Mouse (Mus musculus) v-Abl transformed pro-B cells (cell line): Measurements from ENCODE around the gene Slc4a4.
"Not testable (repeated sequence)": the region's sequence is repeated elsewhere in the genome, so short reads cannot be mapped to it uniquely, and the experiment has no call there.

ENCODE experiments used
- in situ Hi-C, 2 experiments: fragments of 400-800 bp; cut with MboI; formaldehyde crosslinking; loops; one replicate each; pipeline ENCODE4 v1.15.1; 2025; ENCODE audit not compliant: unreplicated experiment in 2 of 2

Slc4a4 gene

DNA sequence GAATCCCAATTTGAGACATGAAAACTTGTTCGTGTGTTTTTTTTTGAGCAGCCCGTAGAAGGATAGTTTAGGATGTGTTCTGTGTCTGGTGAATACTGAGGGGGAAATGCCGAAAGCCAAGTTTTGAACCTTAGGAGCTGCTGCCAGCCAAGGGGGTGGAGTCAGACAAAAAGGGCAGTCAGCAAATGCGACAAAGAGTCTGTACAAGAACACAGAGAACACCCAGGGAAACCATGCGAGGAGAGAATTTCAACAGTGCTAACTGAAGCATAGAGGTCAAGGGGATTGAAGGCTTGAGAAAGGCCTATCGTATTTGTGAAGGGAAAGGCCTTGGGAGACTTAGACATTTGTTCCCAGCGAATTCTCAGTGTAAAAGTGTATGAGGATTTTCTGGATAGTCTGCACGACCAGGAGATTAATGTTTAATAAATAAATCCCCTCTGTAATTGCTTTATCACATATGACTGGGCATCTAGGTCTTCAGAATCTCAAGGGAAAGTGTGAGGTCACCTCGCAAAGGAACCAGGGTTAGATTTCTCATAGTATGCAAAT, 103.7 kb downstream of the Slc4a4 start:
- in situ Hi-C loops, result no loop called here

DNA sequence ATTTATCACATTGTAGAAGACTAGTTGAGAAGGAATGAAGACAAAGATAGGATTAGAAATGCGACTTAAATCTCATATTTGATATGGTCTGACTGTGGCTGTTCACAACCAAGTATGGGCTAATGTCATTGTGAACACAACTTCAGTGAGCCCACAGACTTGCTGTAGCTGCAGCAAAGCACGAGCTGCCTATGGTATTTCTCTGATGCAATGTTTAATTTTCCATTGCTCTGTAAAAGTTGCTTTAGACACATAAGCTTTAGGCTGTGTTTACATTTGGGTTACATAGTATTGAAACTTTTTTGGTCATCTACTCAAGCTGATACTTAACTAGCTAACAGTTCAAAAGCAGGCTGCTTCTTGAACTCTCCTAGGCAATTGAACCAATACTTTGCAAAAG, 104.7 kb downstream of the Slc4a4 start:
- in situ Hi-C loops, result not testable (repeated sequence)

DNA sequence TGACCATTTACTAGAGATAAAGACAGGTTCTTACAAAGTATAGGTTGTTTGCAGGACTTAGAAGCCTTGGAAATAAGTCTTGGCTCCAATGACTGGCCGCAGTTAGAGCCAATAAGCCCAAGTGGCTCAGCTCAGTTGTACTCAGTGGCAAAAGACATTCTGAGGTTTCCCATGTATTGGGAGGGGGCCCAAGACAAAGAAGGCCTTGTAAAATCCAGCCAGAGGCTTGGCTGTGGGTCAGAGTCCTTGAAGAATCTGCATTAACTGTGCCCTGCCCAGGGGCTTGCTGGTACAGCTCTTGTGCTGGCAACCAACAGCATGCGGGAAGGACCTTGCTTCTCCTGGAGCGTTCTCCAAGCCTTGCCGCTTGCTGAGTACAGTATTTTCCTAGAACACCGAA, 107.9 kb downstream of the Slc4a4 start:
- in situ Hi-C loops, result no loop called here

DNA sequence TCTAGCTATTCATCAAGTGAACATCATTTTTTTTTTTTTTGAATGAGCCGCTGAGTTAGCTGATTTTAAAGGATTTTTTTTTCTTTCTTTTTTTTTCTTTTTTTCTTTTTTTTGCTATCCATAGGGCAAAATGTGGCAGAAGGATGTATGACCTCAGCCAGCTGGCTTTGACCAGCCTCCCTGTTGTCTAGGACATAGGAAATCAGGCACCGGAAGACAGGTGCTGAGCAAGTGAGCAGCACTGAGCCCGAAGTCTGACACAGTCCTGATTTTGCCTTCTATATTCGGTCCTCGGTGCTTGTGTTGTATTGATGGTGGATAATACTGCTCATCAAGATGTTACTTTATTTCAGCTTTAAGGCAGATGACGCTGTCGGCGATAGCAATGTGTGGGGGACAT, 109.6 kb downstream of the Slc4a4 start:
- in situ Hi-C loops, result no loop called here

GRCm38 (mm10) chr5:88997277-88997676, 110.7 kb downstream of the Slc4a4 start:
- in situ Hi-C loops, result no loop called here

DNA sequence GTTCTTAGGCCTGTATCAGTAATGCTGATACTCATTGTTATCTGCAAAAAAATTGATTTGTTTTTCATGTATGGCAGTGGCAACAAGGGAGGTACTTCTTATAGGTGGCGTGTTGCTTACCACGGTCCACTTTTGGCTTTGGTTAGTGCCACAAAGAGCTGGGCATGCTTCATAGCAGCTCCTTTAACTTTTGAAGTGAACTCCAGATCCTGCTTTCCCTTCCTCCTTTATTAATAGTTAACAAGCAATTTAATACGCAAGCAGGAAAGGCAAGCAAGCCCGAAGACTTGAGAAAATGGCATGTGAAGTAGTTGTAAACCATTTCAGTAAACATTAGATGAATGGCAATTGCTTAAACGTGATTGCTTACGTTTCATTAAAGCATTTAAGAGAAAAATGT, 113.2 kb downstream of the Slc4a4 start:
- in situ Hi-C loops, result no loop called here

DNA sequence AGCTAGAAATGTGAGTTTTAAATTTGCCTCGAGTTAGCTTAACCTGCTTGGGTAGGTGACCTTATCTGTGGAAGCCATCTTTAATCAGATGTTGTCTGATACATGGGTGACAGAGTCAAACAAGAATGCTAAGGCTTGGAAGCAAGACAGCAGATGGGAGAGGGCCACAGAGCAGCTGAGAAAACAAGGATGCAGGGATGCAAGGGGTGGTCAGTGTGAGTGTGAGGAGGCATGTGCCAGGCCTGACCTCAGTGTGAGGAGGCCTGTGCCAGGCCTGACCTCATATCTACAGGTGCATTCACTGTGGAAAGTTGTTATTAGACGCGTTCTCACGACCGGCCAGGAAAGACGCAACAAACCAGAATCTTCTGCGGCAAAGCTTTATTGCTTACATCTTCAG, 114.0 kb downstream of the Slc4a4 start:
- in situ Hi-C loops, result no loop called here

DNA sequence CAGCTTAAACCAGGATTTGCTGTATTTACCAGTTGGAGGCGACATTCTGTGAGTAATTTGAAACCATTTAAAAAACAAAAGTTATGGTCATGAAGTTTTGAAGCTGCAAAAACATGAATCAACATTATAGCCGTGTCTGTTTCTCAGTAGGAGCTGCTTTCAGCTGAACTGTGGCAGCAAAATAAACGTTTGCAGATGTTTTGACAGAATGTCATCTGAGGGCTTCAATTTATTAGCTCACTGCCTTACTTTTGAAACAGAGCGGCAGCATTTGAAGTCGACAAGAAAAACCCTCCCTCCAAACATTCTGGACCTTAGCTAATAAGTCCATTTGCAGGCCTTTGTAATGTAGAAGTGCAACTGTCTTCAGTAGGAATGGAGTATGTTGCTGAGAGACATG, 123.5 kb downstream of the Slc4a4 start:
- in situ Hi-C loops, result no loop called here

DNA sequence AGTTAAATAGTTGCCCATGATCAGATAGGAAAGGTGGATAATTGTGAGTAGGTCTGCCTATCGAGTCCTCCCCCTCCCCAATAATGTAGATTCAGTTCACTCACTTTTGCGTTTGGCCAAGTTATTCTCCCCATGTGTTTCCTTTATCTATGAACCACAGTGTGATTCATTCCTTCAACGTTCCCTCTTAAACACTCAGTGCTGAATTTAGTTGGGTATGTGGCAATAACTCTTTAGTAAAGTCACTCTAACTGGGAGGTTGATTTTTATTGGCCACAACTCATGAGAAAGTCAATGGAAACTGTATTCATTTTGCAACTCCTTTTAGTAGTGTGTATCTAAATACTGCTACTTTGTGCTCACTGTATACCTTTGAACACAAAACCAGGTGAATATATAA, 125.8 kb downstream of the Slc4a4 start:
- in situ Hi-C loops, result no loop called here

DNA sequence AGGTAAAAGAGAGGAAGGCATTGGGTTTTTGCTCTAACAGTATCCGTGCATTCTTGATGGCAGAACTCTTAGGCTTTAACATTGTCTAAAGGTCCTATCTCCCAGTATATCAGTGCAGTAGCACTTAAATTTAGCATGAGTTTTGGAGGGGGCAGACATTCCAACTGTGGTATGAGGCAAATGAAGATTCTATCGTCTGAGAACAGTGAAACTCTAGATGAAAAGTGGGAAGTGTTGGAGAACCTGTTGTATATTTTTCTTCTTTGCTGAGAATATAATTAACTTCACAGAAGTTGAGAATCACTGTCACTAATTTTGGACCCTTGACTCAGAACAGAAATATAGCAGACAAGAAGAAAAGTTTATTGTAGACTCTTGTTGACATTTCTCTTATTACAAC, 128.2 kb downstream of the Slc4a4 start:
- in situ Hi-C loops, result no loop called here

DNA sequence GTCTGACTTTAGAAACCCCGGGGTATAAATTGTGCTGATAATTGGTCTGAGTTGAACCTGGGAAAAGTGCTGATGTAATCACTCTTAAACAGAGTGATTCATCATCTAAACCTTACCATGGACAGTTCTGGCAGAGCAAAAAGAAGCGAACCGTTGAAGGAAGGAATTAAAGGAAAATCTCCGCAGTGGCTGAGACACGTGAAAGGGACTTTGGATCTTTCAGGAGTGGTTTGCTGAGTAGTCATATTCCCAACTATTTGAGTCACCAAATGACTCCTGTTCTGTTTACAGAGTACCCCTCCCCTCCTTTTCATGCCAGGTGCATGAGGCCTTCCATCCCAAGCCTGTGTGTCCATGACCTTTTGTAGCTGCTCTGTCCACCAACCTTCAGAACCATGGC, 129.3 kb downstream of the Slc4a4 start:
- in situ Hi-C loops, result no loop called here

GRCm38 (mm10) chr5:89018537-89018936, 131.9 kb downstream of the Slc4a4 start:
- in situ Hi-C loops, result no loop called here

DNA sequence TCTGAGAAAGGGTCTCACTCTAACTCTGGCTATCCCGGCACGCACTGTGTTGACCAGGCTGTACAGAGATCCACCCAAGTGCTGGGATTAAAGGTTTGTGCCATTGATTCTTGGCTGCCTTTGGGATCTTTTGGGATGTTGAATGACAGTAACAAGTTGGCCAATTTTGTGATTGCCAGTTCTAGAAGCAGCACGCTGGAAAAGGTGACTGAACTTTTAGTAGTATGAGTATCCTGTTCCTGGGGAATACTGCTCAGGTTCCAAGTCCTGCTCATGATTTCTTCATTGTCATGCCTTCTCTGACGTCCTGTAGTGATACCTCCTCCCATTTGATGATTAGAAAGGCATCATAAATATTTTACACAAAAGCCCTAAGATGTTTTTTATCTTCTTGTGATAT, 137.8 kb downstream of the Slc4a4 start:
- in situ Hi-C loops, result no loop called here

GRCm38 (mm10) chr5:89027518-89028085, 141.0 kb downstream of the Slc4a4 start:
- in situ Hi-C loops, result no loop called here

DNA sequence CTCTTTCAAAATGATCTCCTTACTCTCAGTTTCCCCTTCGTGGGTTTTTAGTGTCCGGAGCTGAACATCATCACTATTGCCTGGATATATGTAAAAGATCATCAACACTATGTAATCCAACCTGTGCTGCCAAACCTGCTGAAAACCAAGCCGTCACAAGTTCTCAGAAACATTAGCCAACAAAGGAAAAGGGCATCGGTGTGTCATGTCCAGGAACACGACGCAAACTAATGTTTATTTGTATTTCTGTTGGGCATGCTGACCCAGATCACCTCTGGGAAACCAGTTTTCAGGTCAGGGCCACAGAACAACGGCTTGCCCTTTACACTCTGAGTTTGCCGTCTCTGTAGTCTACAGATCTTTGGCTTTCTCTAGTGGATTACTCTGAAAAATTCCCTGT, 146.0 kb downstream of the Slc4a4 start:
- in situ Hi-C loops, result no loop called here

DNA sequence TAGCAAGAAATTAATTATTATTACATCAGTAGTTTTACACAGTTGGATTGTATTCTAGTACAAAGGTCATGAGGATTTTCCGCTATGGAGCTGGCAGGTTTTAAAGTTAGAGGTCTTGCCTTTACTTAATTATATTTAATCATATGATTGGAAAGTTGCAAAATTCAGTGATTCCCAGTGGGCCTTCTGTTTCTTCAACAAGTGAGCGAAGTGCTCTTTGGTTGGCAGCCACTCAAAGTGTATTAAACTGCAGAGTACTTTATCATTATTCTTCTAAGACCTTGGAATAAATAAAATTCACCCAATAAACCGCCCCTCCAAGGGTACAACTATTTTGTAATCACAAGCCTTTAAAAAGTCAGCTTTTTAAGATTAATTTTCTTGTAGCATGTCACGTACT, 146.6 kb downstream of the Slc4a4 start:
- in situ Hi-C loops, result no loop called here

DNA sequence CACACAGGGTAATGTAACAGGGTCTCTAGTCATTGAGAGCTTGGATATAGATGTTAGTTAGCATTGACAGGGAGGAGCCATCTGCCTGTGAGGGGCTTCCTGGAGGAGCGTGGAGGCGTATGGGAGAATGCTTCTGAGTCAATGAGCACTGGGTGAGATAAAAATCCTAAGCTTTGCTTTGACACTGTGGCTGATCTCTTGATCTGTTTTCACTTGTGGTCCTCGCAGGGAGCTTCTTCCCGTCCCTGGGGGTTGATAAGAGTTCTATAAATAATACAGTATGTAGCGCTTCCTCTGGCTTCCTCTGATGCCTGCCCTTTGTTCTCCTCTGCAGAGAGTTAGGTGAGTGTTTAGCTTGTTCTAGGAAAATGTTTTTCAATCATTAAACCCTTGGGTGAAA, 149.5 kb downstream of the Slc4a4 start:
- in situ Hi-C loops, result no loop called here

- in situ Hi-C loops, result loop anchor here in 1 of 2 experiments (10.0 kb wide), 1 partner anchor 344 kb away; no protein-coding TSS in a partner anchor
Observed at GRCm38 (mm10) chr5:89040814-89041213, 154.2 kb downstream of the Slc4a4 start.

DNA sequence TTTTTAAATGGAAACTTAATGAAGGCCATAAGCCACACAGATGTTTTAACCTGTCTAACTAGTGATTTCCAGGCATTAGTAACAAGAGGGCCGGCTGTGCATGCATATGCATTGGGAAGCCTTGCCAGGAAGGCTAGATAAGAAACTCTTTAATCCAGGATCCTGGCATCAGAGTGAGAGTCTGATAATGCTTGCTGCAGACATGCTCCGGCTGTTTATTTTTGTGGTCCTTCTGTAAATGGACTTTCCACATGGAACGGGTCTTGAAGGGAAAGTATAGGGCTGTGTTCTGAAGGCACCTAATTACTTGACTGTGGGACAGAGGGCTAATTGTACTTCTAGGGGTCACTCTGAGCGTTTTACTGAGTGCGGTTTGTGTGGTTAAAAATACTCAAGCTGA, 157.2 kb downstream of the Slc4a4 start:
- in situ Hi-C loops, result loop anchor here in 1 of 2 experiments (10.0 kb wide), 1 partner anchor 341 kb away; no protein-coding TSS in a partner anchor

DNA sequence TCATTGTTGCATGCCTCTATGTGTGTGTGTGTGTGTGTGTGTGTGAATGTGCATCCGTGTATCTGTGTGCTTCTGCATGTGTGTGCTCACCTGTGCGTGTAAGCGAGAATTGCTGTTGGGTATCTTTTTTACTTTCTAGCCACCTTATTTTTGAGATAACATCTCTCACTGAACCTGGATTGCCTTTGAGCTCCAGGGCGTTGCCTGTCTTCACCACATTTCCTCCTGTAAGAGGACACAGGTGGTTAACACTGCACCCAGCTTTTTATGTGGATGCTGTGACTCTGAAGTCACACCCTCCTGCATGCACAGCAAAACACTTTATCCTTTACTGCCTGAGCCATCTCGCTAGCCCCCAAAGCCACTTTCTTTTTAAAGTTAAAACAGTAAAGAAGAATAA, 158.2 kb downstream of the Slc4a4 start:
- in situ Hi-C loops, result loop anchor here in 1 of 2 experiments (10.0 kb wide), 1 partner anchor 340 kb away; no protein-coding TSS in a partner anchor

DNA sequence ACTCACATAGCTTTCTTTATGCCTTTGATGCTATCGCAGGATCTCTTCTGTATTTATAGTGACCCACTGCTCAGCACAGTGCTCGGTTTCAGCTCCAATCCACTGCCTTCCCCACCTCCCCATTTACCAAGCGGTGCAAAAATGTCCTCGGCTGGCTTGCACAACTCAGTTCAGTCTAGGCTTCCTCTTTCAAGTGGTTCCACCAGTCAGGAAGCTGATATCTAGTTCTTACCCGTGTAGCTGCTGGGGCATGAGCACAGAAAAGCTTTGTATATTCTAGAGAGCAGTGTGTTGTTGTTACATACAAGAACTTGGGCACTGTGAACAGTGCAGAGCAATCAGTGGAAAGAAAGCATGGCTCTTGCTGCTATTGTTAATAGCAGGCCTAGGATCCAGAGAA, 165.0 kb downstream of the Slc4a4 start:
- in situ Hi-C loops, result no loop called here

DNA sequence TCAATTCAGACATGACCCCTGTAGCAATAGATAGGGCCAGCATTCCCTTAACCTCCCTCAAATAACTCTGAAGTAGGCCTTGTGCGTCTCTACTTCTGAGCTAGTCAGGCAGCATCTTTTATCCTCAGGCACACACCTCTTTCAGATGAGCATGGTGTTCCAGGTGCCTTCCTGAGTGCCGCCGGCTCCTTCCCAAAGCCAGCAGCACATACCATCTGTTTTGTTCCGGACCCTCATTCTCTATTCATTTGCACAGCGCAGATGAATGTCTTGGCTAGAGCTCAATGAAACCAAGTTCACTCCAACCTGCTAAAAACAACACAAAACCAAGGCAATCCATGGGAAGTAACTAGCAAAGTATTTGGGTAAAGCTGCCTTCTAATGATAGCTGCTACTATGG, 165.6 kb downstream of the Slc4a4 start:
- in situ Hi-C loops, result no loop called here

GRCm38 (mm10) chr5:89055656-89056055, 169.0 kb downstream of the Slc4a4 start:
- in situ Hi-C loops, result no loop called here
